Mouse (Mus musculus) spleen, adult 10 weeks (tissue): ENCODE measurements around the gene Tmem43. TPM values are rescaled to one million over a fixed set of nuclear protein-coding genes. Genes with fewer than 3 reads are reported as not detected.

Experiments
- polyA plus RNA-seq: library from polyadenylated mRNA; stranded (reverse); fragments of 350-450 nt; fragmentation: Illumina TruSeq; extraction: RNeasy Lipid Tissue Mini Kit (QIAGEN cat#74804); gene quantifications from one replicate; pipeline ENCODE4 v1.2.3, GENCODE M21; 2015; ENCODE audit warnings: low replicate concordance; ENCODE audit not compliant: insufficient read depth

The Tmem43 gene
- polyA plus RNA-seq = 29.4 TPM

GRCm38 (mm10) chr6:91472868-91473804, at the start of gene Tmem43, which contains the start of gene Chchd4:
Gene Tmem43 (plus strand): TSS chr6:91473703.
Gene Chchd4 (minus strand): TSS chr6:91473546.

GRCm38 (mm10) chr6:91515545-91516449, 42.3 kb downstream of the Tmem43 start, which contains the start of the genes Xpc and Lsm3:
Gene Xpc (minus strand): TSS chr6:91515888.
Gene Lsm3 (plus strand): TSS chr6:91515928.

Other genes starting within 250 kb of the Tmem43 start
- gene Wnt7a, start 62.3 kb upstream of the Tmem43 start, polyA plus RNA-seq = 0.50 TPM
- gene Chchd4, start 157 bp upstream of the Tmem43 start, polyA plus RNA-seq = 8.9 TPM
- gene Xpc, start 42.2 kb downstream of the Tmem43 start, polyA plus RNA-seq = 14.7 TPM
- gene Lsm3, start 42.2 kb downstream of the Tmem43 start, polyA plus RNA-seq = 132 TPM
- 63.8 TPM for gene Slc6a6, start 210.3 kb downstream of the Tmem43 start, polyA plus RNA-seq